Mouse (Mus musculus): ENCODE measurements around the gene Tln2. TPM values are rescaled to one million over a fixed set of nuclear protein-coding genes. Genes with fewer than 3 reads are reported as not detected.

Tln2 gene
- polyA plus RNA-seq, 1 experiment from 2014 or later, result 22.9 TPM

GRCm38 (mm10) chr9:67539776-67540706, 19.5 kb downstream of the Tln2 start:
- Histone ChIP-seq H3K36me3 (ENCODE audit: control insufficient read depth, insufficient read depth, low read length) (no peaks in the 10 kb centered on the region), H3K4me3 (ENCODE audit: low read depth, low read length) (no peak overlapping the region), H3K27ac (ENCODE audit: low read depth, low read length) (no peak overlapping the region), H3K9ac (ENCODE audit: low read length) (no peak overlapping the region), H3K4me1 (replicated peaks; ENCODE audit: control insufficient read depth, insufficient read depth, low read length) (no peaks in the 10 kb centered on the region), H3K4me2 (ENCODE audit: low read depth, low read length, severe bottlenecking) (no peak overlapping the region), H3K9me3 (ENCODE audit: control insufficient read depth, low read length) (no peaks in the 10 kb centered on the region), H3K27me3 (ENCODE audit: control insufficient read depth, insufficient read depth, low read length) (no peaks in the 10 kb centered on the region)
- 66% methylated on average over 17 of the region's 17 CpGs for WGBS
- DNase-seq (ENCODE audit: low spot score) (peak; percentile 38), ATAC-seq (replicated peaks; ENCODE audit: low FRiP score) (no peak)

- no peaks in the 10 kb centered on the region for H3K36me3 ChIP-seq (ENCODE audit: control insufficient read depth, insufficient read depth, low read length)
- DNase-seq (ENCODE audit: low spot score), result no peak
- ATAC-seq (replicated peaks; ENCODE audit: low FRiP score), result no peak
- no peaks in the 10 kb centered on the region for H3K4me1 ChIP-seq (replicated peaks; ENCODE audit: control insufficient read depth, insufficient read depth, low read length)
- no peak overlapping the region for H3K4me3 ChIP-seq (ENCODE audit: low read depth, low read length)
- H3K27ac ChIP-seq (ENCODE audit: low read depth, low read length), result no peak overlapping the region
- no peaks in the 10 kb centered on the region for H3K27me3 ChIP-seq (ENCODE audit: control insufficient read depth, insufficient read depth, low read length)
- H3K4me2 ChIP-seq (ENCODE audit: low read depth, low read length, severe bottlenecking), result no peak overlapping the region
- H3K9me3 ChIP-seq (ENCODE audit: control insufficient read depth, low read length), result no peaks in the 10 kb centered on the region
- WGBS, result 78% methylated on average over 7 of the region's 7 CpGs
- H3K9ac ChIP-seq (ENCODE audit: low read length), result no peak overlapping the region
Observed at GRCm38 (mm10) chr9:67534420-67534819, 25.1 kb downstream of the Tln2 start.

DNA sequence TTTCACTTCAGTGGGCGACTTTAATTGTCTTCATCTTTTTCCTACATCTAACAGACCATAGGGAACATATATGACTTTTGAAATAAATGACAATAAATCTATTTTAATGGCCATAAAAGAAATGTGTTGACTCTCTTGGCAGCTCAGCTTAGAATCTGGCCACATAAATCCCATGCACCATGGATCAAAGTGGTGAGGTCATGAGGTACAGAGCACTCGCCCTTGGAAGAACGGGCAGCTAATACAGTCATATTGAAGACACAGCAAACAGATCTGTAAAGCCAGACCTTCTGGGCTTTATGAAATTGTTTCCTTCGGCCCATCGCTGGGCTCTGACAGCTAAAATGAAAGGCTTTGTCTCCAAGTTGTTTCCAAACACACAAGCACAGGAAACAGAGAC, 26.2 kb downstream of the Tln2 start:
- no peak overlapping the region for H3K27ac ChIP-seq (ENCODE audit: low read depth, low read length)
- no peak for ATAC-seq (replicated peaks; ENCODE audit: low FRiP score)
- H3K4me2 ChIP-seq (ENCODE audit: low read depth, low read length, severe bottlenecking), result no peak overlapping the region
- no peaks in the 10 kb centered on the region for H3K4me1 ChIP-seq (replicated peaks; ENCODE audit: control insufficient read depth, insufficient read depth, low read length)
- no peak overlapping the region for H3K9ac ChIP-seq (ENCODE audit: low read length)
- no peaks in the 10 kb centered on the region for H3K9me3 ChIP-seq (ENCODE audit: control insufficient read depth, low read length)
- no peaks in the 10 kb centered on the region for H3K27me3 ChIP-seq (ENCODE audit: control insufficient read depth, insufficient read depth, low read length)
- H3K36me3 ChIP-seq (ENCODE audit: control insufficient read depth, insufficient read depth, low read length), result no peaks in the 10 kb centered on the region
- WGBS, result 85% methylated on average over 5 of the region's 5 CpGs
- no peak overlapping the region for H3K4me3 ChIP-seq (ENCODE audit: low read depth, low read length)
- DNase-seq (ENCODE audit: low spot score), result no peak

- H3K27ac ChIP-seq (ENCODE audit: low read depth, low read length), result no peak overlapping the region
- no peaks in the 10 kb centered on the region for H3K36me3 ChIP-seq (ENCODE audit: control insufficient read depth, insufficient read depth, low read length)
- no peaks in the 10 kb centered on the region for H3K9me3 ChIP-seq (ENCODE audit: control insufficient read depth, low read length)
- H3K4me1 ChIP-seq (replicated peaks; ENCODE audit: control insufficient read depth, insufficient read depth, low read length), result no peaks in the 10 kb centered on the region
- WGBS, result 82% methylated on average over 1 of the region's 1 CpGs
- H3K4me3 ChIP-seq (ENCODE audit: low read depth, low read length), result no peak overlapping the region
- H3K4me2 ChIP-seq (ENCODE audit: low read depth, low read length, severe bottlenecking), result no peak overlapping the region
- no peaks in the 10 kb centered on the region for H3K27me3 ChIP-seq (ENCODE audit: control insufficient read depth, insufficient read depth, low read length)
- ATAC-seq (replicated peaks; ENCODE audit: low FRiP score), result no peak
- DNase-seq (ENCODE audit: low spot score), result no peak
- H3K9ac ChIP-seq (ENCODE audit: low read length), result no peak overlapping the region
Observed at GRCm38 (mm10) chr9:67532631-67533030, 26.9 kb downstream of the Tln2 start.

DNA sequence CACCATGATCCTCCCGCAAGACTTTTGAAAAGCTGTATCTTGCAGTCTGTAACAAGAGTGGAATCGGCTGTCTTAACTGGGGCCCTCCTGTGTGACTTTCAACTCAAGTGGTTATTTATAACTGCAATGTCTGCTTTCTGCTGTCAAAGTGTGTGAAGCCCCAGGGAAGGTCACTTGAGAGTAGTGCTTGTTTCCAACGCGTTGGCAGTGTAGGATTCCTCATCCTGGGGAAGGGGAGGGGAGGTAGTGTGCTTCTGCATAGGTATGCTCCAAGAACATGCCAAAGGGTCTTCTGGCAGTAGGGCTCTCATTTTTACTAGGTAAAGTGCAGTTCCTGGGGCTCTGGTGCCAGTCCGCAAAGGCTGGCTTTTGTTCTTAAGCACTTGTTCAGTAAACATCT, 29.9 kb downstream of the Tln2 start:
- no peaks in the 10 kb centered on the region for H3K4me1 ChIP-seq (replicated peaks; ENCODE audit: control insufficient read depth, insufficient read depth, low read length)
- H3K9ac ChIP-seq (ENCODE audit: low read length), result no peak overlapping the region
- no peak overlapping the region for H3K27ac ChIP-seq (ENCODE audit: low read depth, low read length)
- no peaks in the 10 kb centered on the region for H3K27me3 ChIP-seq (ENCODE audit: control insufficient read depth, insufficient read depth, low read length)
- H3K4me3 ChIP-seq (ENCODE audit: low read depth, low read length), result no peak overlapping the region
- no peak for ATAC-seq (replicated peaks; ENCODE audit: low FRiP score)
- H3K36me3 ChIP-seq (ENCODE audit: control insufficient read depth, insufficient read depth, low read length), result no peaks in the 10 kb centered on the region
- DNase-seq (ENCODE audit: low spot score), result no peak
- 76% methylated on average over 5 of the region's 5 CpGs for WGBS
- H3K9me3 ChIP-seq (ENCODE audit: control insufficient read depth, low read length), result no peaks in the 10 kb centered on the region
- no peak overlapping the region for H3K4me2 ChIP-seq (ENCODE audit: low read depth, low read length, severe bottlenecking)

- Histone ChIP-seq H3K27ac (ENCODE audit: low read depth, low read length) (no peak overlapping the region), H3K9me3 (ENCODE audit: control insufficient read depth, low read length) (no peaks in the 10 kb centered on the region), H3K4me2 (ENCODE audit: low read depth, low read length, severe bottlenecking) (no peak overlapping the region), H3K4me1 (replicated peaks; ENCODE audit: control insufficient read depth, insufficient read depth, low read length) (no peaks in the 10 kb centered on the region), H3K9ac (ENCODE audit: low read length) (no peak overlapping the region), H3K36me3 (ENCODE audit: control insufficient read depth, insufficient read depth, low read length) (no peaks in the 10 kb centered on the region), H3K27me3 (ENCODE audit: control insufficient read depth, insufficient read depth, low read length) (no peaks in the 10 kb centered on the region), H3K4me3 (ENCODE audit: low read depth, low read length) (no peak overlapping the region)
- ATAC-seq (replicated peaks; ENCODE audit: low FRiP score), result no peak
- DNase-seq (ENCODE audit: low spot score), result no peak
- WGBS, result 95% methylated on average over 2 of the region's 2 CpGs
Observed at GRCm38 (mm10) chr9:67527726-67528125, 31.8 kb downstream of the Tln2 start.

- Histone ChIP-seq H3K36me3 (ENCODE audit: control insufficient read depth, insufficient read depth, low read length) (no peaks in the 10 kb centered on the region), H3K9me3 (ENCODE audit: control insufficient read depth, low read length) (no peaks in the 10 kb centered on the region), H3K9ac (ENCODE audit: low read length) (no peak overlapping the region), H3K27me3 (ENCODE audit: control insufficient read depth, insufficient read depth, low read length) (no peaks in the 10 kb centered on the region), H3K4me1 (replicated peaks; ENCODE audit: control insufficient read depth, insufficient read depth, low read length) (peaks cover 2% of the 10 kb centered on the region; the same call in 1 of the 2 replicates), H3K4me2 (ENCODE audit: low read depth, low read length, severe bottlenecking) (no peak overlapping the region), H3K4me3 (ENCODE audit: low read depth, low read length) (no peak overlapping the region), H3K27ac (ENCODE audit: low read depth, low read length) (no peak overlapping the region)
- no peak for DNase-seq (ENCODE audit: low spot score)
- 73% methylated on average over 4 of the region's 4 CpGs for WGBS
- no peak for ATAC-seq (replicated peaks; ENCODE audit: low FRiP score)
Observed at GRCm38 (mm10) chr9:67521736-67522135, 37.8 kb downstream of the Tln2 start.

GRCm38 (mm10) chr9:67509510-67509909, 50.0 kb downstream of the Tln2 start:
- no peak overlapping the region for H3K9ac ChIP-seq (ENCODE audit: low read length)
- ATAC-seq (replicated peaks; ENCODE audit: low FRiP score) (no peak), DNase-seq (ENCODE audit: low spot score) (no peak)
- no peak overlapping the region for H3K4me3 ChIP-seq (ENCODE audit: low read depth, low read length)
- 78% methylated on average over 3 of the region's 3 CpGs for WGBS
- no peak overlapping the region for H3K27ac ChIP-seq (ENCODE audit: low read depth, low read length)
- H3K36me3 ChIP-seq (ENCODE audit: control insufficient read depth, insufficient read depth, low read length), result no peaks in the 10 kb centered on the region
- no peaks in the 10 kb centered on the region for H3K27me3 ChIP-seq (ENCODE audit: control insufficient read depth, insufficient read depth, low read length)
- H3K4me2 ChIP-seq (ENCODE audit: low read depth, low read length, severe bottlenecking), result no peak overlapping the region
- H3K4me1 ChIP-seq (replicated peaks; ENCODE audit: control insufficient read depth, insufficient read depth, low read length), result no peaks in the 10 kb centered on the region
- no peaks in the 10 kb centered on the region for H3K9me3 ChIP-seq (ENCODE audit: control insufficient read depth, low read length)

Measured in forebrain, embryonic 11.5 days (tissue).